Mouse (Mus musculus) c-Kit-negative CD71-positive TER-119-positive erythroid progenitor cells, embryonic 14.5 days (primary cell): Measurements from ENCODE around the gene Frs2.

Experiments used
- DNase-seq: peaks from one replicate; pipeline ENCODE4 v3.0.0-alpha.2; 2013; ENCODE audit warnings: low read depth, low spot score

The Frs2 gene

DNA sequence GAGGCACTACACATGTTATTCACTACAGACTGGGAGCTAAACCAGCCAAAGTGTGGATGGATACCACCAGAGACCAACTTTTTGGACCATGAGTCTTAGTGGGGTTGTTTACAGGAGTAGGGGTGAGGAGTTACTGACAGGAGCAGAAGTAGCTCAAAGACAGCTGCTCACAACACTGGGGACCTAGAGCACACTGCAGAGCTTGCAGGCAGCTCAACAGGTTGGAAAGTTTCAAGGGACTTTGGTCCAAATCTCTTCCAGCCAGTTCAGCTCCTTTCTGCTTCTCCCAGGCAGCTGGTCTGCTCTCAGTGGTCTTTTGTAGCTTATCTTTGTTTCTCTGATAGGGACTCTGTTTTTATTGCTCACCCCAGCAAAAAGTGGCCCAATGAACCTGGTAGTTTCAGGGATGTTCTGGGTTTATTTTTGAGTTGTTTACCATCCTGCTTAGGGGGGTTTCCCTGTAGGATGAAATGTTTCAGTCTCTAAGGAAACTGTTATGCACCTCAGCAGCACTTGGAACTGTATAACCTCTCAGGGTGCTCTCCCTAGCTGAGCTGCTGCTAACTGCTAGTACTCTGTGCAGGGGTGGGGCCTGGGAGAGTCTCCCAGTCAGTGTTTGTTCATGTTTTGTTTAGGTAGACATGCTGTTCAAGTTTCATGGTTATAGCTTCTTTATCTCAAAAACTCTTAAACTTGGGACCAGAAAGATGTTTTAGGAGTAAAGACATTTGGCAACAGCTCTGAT, 44.3 kb downstream of the Frs2 start:
- peak; percentile 46 for DNase-seq

- no peak for DNase-seq
Measured at GRCm38 (mm10) chr10:117100175-117100574, 48.2 kb downstream of the Frs2 start.

- DNase-seq = no peak
Measured at GRCm38 (mm10) chr10:117097116-117097698, 51.1 kb downstream of the Frs2 start.

DNA sequence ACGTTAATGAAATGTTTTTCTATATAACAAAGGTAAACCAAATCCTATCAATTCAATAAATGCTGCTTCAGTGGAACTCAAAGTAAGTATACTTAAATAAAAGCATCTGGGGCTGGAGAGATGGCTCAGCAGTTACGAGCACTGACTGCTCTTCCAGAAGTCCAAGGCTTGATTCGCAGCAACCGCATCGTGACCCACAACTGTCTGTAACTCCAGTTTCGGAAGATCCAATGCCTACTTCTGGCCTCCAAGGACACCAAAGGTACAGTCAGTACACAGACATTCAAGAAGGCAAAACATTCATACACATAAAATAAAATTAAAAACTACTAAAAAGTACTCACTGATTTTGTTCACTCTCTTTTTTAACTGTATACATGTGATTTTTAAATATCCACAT, 52.2 kb downstream of the Frs2 start:
- no peak for DNase-seq

DNA sequence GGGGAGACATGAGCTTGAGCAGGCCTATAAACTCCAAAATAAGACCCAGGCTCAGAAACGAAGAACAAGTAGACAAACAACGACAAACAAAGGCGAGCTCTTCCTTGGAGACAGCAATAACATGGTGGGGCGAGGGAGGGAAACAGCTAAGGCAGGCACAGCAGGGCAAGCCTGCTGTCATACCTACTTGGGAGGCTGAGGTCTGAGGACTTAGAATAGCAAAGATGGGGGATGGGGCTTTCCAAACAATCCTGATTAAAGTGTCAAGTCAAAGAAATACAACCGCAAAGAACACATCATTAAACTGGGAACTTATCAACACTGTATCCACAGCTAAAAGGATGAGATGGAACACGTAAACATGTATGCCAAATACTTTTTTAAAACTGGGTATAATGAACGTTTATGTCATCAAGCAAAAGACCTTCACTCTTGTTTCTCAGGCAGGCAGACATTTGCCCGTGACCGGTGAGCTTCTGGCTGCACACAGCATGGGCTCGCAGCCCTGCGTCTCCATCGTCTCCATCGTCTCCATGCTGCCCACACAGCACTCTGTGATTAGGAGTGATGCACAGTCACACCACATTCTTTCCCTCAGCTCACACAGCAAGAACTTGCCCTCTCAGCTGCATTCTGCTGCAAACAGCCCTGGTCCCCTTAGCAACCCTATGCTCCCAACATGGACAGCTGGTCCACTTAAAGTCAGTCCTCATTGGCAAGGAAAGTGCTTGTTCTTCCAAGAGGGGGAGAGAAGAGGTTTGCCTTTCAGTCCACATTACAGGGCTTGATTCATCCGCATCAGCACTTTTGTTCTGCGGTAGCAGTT, 53.6 kb downstream of the Frs2 start:
- DNase-seq = no peak

GRCm38 (mm10) chr10:117089628-117090027, 58.7 kb downstream of the Frs2 start:
- no peak for DNase-seq

GRCm38 (mm10) chr10:117081914-117082359, 66.4 kb downstream of the Frs2 start:
- DNase-seq = no peak

DNA sequence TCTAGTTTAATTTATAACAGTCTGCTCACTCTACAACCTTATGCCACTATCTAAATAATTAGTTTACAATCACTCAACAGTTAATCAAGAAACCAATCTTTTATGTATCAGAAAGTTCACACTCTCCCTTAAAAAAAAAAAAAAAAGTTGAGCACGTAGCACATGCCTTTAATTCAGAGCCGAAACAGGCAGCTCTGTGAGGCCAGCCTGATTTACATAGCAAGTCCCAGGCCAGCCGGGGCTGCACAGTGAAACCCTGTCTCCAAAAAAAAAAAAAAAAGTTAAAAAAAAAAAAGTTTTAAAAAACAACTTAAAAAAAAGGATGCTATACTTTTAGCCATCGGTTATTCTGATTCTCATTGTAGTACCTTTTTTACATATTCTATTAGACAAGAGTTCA, 67.0 kb downstream of the Frs2 start:
- no peak for DNase-seq

- DNase-seq = no peak
Measured at GRCm38 (mm10) chr10:117078284-117078683, 70.0 kb downstream of the Frs2 start.

DNA sequence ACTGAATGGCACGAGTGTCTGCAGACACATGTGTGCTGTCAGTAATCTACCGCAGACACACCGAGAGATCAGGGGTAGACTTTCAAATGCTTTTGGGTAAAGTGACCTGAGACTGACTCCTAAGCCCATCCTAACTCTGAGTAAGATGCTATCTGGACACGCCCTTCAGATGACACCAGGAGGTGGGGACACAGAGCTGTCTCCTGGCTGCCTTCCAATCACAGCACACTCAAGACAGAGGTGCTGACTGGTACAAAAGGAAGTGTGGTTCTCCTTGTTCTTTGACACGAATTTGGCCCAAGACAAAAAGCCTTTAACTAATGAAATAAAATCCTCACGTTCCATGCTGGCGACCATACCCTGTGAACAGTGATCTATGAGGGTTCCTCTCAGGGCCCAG, 75.2 kb downstream of the Frs2 start:
- DNase-seq = no peak

DNA sequence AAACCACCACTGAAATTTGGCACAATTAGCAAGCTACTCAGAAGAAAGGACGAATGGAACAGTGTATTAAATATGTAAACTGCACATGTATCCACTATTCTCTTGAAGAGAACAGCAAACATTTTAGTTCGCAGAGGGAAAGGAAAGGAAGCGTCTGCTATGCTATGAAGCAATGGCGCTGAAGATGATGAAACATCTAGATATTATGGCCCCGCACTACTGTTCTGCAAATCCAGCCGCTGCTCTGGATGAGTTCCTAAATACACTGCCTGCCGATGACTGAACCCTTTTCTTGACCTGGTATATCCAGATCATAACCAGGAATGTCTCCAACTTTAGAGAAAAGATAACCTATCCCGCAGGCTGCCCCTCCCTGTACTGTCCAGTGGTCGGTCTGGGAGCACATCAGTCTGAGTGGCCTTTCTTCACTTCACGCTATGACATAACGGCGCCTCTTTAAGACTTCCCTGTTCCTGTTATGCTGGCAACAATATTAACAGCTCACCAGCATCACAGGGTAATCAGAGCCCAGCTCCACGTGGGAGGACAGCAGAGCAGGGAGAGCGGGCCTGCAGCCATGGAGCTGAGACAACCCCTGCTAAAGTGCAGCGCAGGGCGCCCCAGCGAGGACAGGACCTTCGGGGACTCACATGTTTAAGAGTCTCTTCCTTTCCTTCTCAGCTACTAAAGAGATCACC, 76.0 kb downstream of the Frs2 start:
- DNase-seq = no peak

GRCm38 (mm10) chr10:117069109-117069508, 79.2 kb downstream of the Frs2 start:
- no peak for DNase-seq

GRCm38 (mm10) chr10:117064076-117064475, 84.3 kb downstream of the Frs2 start:
- no peak for DNase-seq

GRCm38 (mm10) chr10:117063254-117064021, 84.9 kb downstream of the Frs2 start, which contains the start of gene Cct2:
Cct2 (minus strand) TSS chr10:117063814.
- peak; percentile 94 for DNase-seq

DNA sequence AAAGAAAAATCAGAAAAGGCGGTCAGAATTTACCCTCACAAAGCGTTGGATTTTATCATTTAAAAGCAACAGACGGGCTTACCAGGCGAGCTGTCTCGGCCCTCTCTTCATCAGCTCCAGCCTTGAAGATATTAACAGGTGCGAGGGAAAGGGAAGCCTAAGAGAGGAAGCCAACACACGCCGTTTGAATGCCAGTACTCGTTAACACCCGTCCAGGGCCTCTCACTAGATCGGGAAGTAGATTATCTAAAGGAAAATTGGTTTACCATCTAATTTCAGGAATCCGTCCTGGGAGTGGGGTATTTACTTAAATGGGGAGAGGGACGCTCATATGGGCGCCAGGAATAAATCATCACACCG, 85.5 kb downstream of the Frs2 start:
- DNase-seq = no peak

- no peak for DNase-seq
Measured at GRCm38 (mm10) chr10:117055668-117056067, 92.7 kb downstream of the Frs2 start.

DNA sequence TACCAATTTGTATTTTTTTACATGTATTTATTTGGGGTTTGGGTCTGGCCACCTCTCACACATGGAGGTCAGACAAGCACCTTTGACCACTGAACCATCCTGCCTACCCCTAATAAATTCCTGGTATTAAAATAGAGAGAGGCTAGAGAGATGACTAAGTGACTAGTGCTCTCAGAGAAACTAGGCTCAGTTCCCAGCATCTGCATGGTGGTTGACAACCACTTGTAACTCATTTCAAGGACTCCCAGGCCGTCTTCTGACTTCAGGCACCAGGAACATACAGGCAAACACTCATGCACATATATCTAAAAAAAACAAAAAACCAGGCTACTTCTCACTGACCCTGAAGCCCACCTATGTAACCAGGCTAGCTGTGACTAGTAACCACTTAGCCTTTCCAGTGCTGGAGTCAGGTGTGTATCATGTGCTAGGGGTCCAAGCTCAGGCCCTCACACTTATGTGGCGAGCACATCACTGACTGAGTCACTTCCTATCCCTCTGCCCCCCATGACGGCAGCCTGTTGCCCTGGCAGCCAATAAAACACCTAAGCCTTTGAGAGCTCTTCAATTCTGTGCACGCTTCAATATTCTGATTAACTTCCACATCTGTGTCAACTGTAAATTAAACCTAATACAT, 98.3 kb downstream of the Frs2 start:
- no peak for DNase-seq

DNA sequence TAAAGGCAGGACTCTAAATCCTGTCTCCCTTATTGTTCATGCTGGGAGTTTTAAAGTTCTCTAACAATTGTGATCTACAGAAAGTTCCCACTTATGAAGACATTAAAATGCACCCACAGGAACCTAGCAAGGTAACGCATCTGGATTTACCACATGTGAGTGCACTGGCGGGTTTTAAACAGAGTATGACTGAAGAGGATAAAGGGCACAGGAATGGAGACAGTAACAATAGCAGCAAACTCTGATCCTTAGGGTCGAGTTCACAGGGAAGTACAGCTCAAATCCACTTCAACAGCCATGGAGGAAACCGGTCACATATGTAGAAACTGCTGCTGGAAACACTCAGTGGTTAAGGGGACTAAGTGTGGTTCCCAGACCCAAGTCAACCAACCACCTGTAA, 99.1 kb downstream of the Frs2 start:
- no peak for DNase-seq

- DNase-seq = no peak
Measured at GRCm38 (mm10) chr10:117045175-117046056, 102.9 kb downstream of the Frs2 start, which contains the start of gene Lrrc10. Lrrc10 (plus strand) TSS chr10:117045341.
